Mouse (Mus musculus): ENCODE measurements around the gene Duxf3. TPM values are rescaled to one million over a fixed set of nuclear protein-coding genes. Genes with fewer than 3 reads are reported as not detected.

The Duxf3 gene
- polyA plus RNA-seq, 1 experiment from 2014 or later = not detected

- no peak overlapping the region for H3K9ac ChIP-seq (ENCODE audit: low read depth, low read length)
- H3K27me3 ChIP-seq (ENCODE audit: insufficient read depth, low read length) = no peaks in the 10 kb centered on the region
- no peaks in the 10 kb centered on the region; the same call in 1 of the 2 replicates for H3K9me3 ChIP-seq (replicated peaks; ENCODE audit: low read length)
- DNase-seq (ENCODE audit: low spot score) = no peak
- H3K4me2 ChIP-seq (ENCODE audit: low read length) = no peak overlapping the region
- TF ChIP-seq CTCF (IDR thresholded peaks at IDR 0.05; ENCODE audit: low read depth) = no peak
- no peak overlapping the region for H3K27ac ChIP-seq
- no peaks in the 10 kb centered on the region for H3K4me1 ChIP-seq (replicated peaks; ENCODE audit: insufficient read depth, low read length)
- WGBS = 87% methylated on average over 6 of the region's 6 CpGs
- no peak for ATAC-seq (replicated peaks; ENCODE audit: low FRiP score, low read depth)
- no peaks in the 10 kb centered on the region for H3K36me3 ChIP-seq (ENCODE audit: insufficient read depth, low read length)
- H3K4me3 ChIP-seq (replicated peaks; ENCODE audit: low read depth, low read length) = no peak overlapping the region
Measured at GRCm38 (mm10) chr10:58220726-58221125, 11.7 kb downstream of the Duxf3 start.

- no peaks in the 10 kb centered on the region for H3K27me3 ChIP-seq (ENCODE audit: insufficient read depth, low read length)
- DNase-seq (ENCODE audit: low spot score) = no peak
Measured at GRCm38 (mm10) chr10:58217366-58217765, 15.1 kb downstream of the Duxf3 start.

GRCm38 (mm10) chr10:58215353-58215752, 17.1 kb downstream of the Duxf3 start:
- no peak for ATAC-seq (replicated peaks; ENCODE audit: low FRiP score, low read depth)
- Histone ChIP-seq H3K36me3 (ENCODE audit: insufficient read depth, low read length) (no peaks in the 10 kb centered on the region), H3K4me2 (ENCODE audit: low read length) (no peak overlapping the region)

More at GRCm38 (mm10) chr10:58217366-58217765, 15.1 kb downstream of the Duxf3 start:
- WGBS = 81% methylated on average over 3 of the region's 3 CpGs
- Histone ChIP-seq H3K9me3 (replicated peaks; ENCODE audit: low read length) (no peaks in the 10 kb centered on the region), H3K4me3 (replicated peaks; ENCODE audit: low read depth, low read length) (no peak overlapping the region), H3K4me2 (ENCODE audit: low read length) (no peak overlapping the region), H3K9ac (ENCODE audit: low read depth, low read length) (no peak overlapping the region), H3K4me1 (replicated peaks; ENCODE audit: insufficient read depth, low read length) (no peaks in the 10 kb centered on the region), H3K27ac (no peak overlapping the region), H3K36me3 (ENCODE audit: insufficient read depth, low read length) (no peaks in the 10 kb centered on the region)
- no peak for ATAC-seq (replicated peaks; ENCODE audit: low FRiP score, low read depth)
- no peak for TF ChIP-seq CTCF (IDR thresholded peaks at IDR 0.05; ENCODE audit: low read depth)

GRCm38 (mm10) chr10:58214934-58215333, 17.5 kb downstream of the Duxf3 start:
- no peak overlapping the region for H3K27ac ChIP-seq
- no peaks in the 10 kb centered on the region for H3K36me3 ChIP-seq (ENCODE audit: insufficient read depth, low read length)
- no peak for TF ChIP-seq CTCF (IDR thresholded peaks at IDR 0.05; ENCODE audit: low read depth)
- H3K4me3 ChIP-seq (replicated peaks; ENCODE audit: low read depth, low read length) = no peak overlapping the region
- H3K4me2 ChIP-seq (ENCODE audit: low read length) = no peak overlapping the region
- 76% methylated on average over 5 of the region's 5 CpGs for WGBS
- ATAC-seq (replicated peaks; ENCODE audit: low FRiP score, low read depth) (no peak), DNase-seq (ENCODE audit: low spot score) (no peak)
- no peaks in the 10 kb centered on the region for H3K27me3 ChIP-seq (ENCODE audit: insufficient read depth, low read length)
- H3K9ac ChIP-seq (ENCODE audit: low read depth, low read length) = no peak overlapping the region
- H3K9me3 ChIP-seq (replicated peaks; ENCODE audit: low read length) = no peaks in the 10 kb centered on the region
- no peaks in the 10 kb centered on the region for H3K4me1 ChIP-seq (replicated peaks; ENCODE audit: insufficient read depth, low read length)

More at GRCm38 (mm10) chr10:58215353-58215752, 17.1 kb downstream of the Duxf3 start:
- Histone ChIP-seq H3K9me3 (replicated peaks; ENCODE audit: low read length) (no peaks in the 10 kb centered on the region), H3K27ac (no peak overlapping the region), H3K4me3 (replicated peaks; ENCODE audit: low read depth, low read length) (no peak overlapping the region), H3K4me1 (replicated peaks; ENCODE audit: insufficient read depth, low read length) (no peaks in the 10 kb centered on the region), H3K27me3 (ENCODE audit: insufficient read depth, low read length) (no peaks in the 10 kb centered on the region), H3K9ac (ENCODE audit: low read depth, low read length) (no peak overlapping the region)
- no peak for DNase-seq (ENCODE audit: low spot score)
- WGBS = 85% methylated on average over 1 of the region's 1 CpGs
- TF ChIP-seq CTCF (IDR thresholded peaks at IDR 0.05; ENCODE audit: low read depth) = no peak

- Histone ChIP-seq H3K9ac (ENCODE audit: low read depth, low read length) (no peak overlapping the region), H3K9me3 (replicated peaks; ENCODE audit: low read length) (no peaks in the 10 kb centered on the region), H3K4me1 (replicated peaks; ENCODE audit: insufficient read depth, low read length) (no peaks in the 10 kb centered on the region), H3K4me3 (replicated peaks; ENCODE audit: low read depth, low read length) (no peak overlapping the region), H3K36me3 (ENCODE audit: insufficient read depth, low read length) (no peaks in the 10 kb centered on the region), H3K4me2 (ENCODE audit: low read length) (no peak overlapping the region), H3K27ac (no peak overlapping the region), H3K27me3 (ENCODE audit: insufficient read depth, low read length) (no peaks in the 10 kb centered on the region)
- DNase-seq (ENCODE audit: low spot score) (no peak), ATAC-seq (replicated peaks; ENCODE audit: low FRiP score, low read depth) (no peak)
- TF ChIP-seq CTCF (IDR thresholded peaks at IDR 0.05; ENCODE audit: low read depth) = no peak
Measured at GRCm38 (mm10) chr10:58214497-58214896, 18.0 kb downstream of the Duxf3 start.

- H3K4me3 ChIP-seq (replicated peaks; ENCODE audit: low read depth, low read length) = no peak overlapping the region
- H3K36me3 ChIP-seq (ENCODE audit: insufficient read depth, low read length) = no peaks in the 10 kb centered on the region
- H3K27me3 ChIP-seq (ENCODE audit: insufficient read depth, low read length) = no peaks in the 10 kb centered on the region
- H3K4me1 ChIP-seq (replicated peaks; ENCODE audit: insufficient read depth, low read length) = no peaks in the 10 kb centered on the region
- no peak overlapping the region for H3K4me2 ChIP-seq (ENCODE audit: low read length)
- TF ChIP-seq CTCF (IDR thresholded peaks at IDR 0.05; ENCODE audit: low read depth) = no peak
- no peak overlapping the region for H3K27ac ChIP-seq
- no peaks in the 10 kb centered on the region for H3K9me3 ChIP-seq (replicated peaks; ENCODE audit: low read length)
- DNase-seq (ENCODE audit: low spot score) = no peak
- no peak for ATAC-seq (replicated peaks; ENCODE audit: low FRiP score, low read depth)
- no peak overlapping the region for H3K9ac ChIP-seq (ENCODE audit: low read depth, low read length)
- WGBS = 73% methylated on average over 7 of the region's 7 CpGs
Measured at GRCm38 (mm10) chr10:58212230-58212629, 20.2 kb downstream of the Duxf3 start.

- H3K4me2 ChIP-seq (ENCODE audit: low read length) = no peak overlapping the region
- TF ChIP-seq CTCF (IDR thresholded peaks at IDR 0.05; ENCODE audit: low read depth) = no peak
- no peak overlapping the region for H3K27ac ChIP-seq
- no peaks in the 10 kb centered on the region for H3K27me3 ChIP-seq (ENCODE audit: insufficient read depth, low read length)
- DNase-seq (ENCODE audit: low spot score) (no peak), ATAC-seq (replicated peaks; ENCODE audit: low FRiP score, low read depth) (no peak)
- H3K9me3 ChIP-seq (replicated peaks; ENCODE audit: low read length) = no peaks in the 10 kb centered on the region
- WGBS = 93% methylated on average over 2 of the region's 2 CpGs
- H3K4me1 ChIP-seq (replicated peaks; ENCODE audit: insufficient read depth, low read length) = no peaks in the 10 kb centered on the region
- H3K9ac ChIP-seq (ENCODE audit: low read depth, low read length) = no peak overlapping the region
- no peaks in the 10 kb centered on the region for H3K36me3 ChIP-seq (ENCODE audit: insufficient read depth, low read length)
- H3K4me3 ChIP-seq (replicated peaks; ENCODE audit: low read depth, low read length) = no peak overlapping the region
Measured at GRCm38 (mm10) chr10:58211213-58211612, 21.3 kb downstream of the Duxf3 start.
